Mouse (Mus musculus): ENCODE data around the gene Kat2a. TPM values are rescaled to one million over a fixed set of nuclear protein-coding genes. Genes with fewer than 3 reads are reported as not detected.
"Not testable (repeated sequence)": the region's sequence is repeated elsewhere in the genome, so short reads cannot be mapped to it uniquely, and the experiment has no call there.

Kat2a gene
- total RNA-seq, 2 experiments from 2014 or later = 33.1 to 42.4 TPM

DNA sequence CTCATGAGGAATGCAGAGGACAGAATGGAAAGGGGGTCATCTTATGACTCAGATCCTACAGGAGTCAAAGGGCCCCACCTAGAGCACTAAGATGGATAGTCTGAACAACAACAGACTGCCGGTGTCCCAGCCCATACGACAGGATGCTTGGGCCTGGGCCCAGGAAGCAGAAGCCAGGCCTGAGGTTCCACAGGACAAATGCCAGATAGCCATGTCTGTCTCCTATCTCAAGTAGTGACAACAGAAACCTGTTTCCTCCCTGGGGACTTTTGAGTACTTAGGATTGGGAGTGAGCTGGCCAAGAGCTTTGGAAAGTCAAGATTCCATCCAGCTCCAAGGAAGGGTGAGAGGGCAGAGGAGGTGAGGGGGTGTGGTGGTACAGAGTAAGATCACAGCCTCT lies 40.3 kb downstream of the Kat2a start:
- DNase-seq = no peak

- DNase-seq = no peak
Measured at GRCm38 (mm10) chr11:100671049-100671448, 41.2 kb downstream of the Kat2a start.

- no peak for DNase-seq
Measured at GRCm38 (mm10) chr11:100659806-100660205, 52.5 kb downstream of the Kat2a start.

GRCm38 (mm10) chr11:100656458-100656857 lies 55.8 kb downstream of the Kat2a start:
- DNase-seq = no peak

DNA sequence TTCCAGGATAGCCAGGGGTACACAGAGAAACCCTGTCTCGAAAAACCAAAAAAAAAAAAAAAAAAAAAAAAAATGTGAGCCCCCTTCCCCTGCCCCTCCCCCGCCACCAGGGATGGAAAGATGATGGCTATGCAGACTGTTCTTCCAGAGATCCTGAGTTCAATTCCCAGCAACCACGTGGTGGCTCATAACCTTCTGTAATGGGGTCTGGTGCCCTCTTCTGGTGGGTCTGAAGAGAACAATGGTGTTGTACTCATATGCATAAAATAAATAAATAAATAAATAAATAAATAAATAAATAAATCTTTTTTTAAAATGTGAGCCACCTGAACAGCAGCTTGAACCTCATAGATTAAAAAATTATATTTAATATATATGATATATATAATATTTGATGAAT lies 56.7 kb downstream of the Kat2a start:
- DNase-seq = not testable (repeated sequence)

Other genes starting within 250 kb of the Kat2a start
- 10 to 100 TPM; 35.0 to 36.3 TPM for gene Klhl11, start 239.7 kb downstream of the Kat2a start, total RNA-seq (2021)
- gene Acly, start 184.5 kb downstream of the Kat2a start, total RNA-seq (2021) = 100 to 1,000 TPM; 380 to 552 TPM
- gene Ttc25, start 166.9 kb downstream of the Kat2a start, total RNA-seq (2021) = 1 to 10 TPM; 1.4 to 1.6 TPM
- 10 to 100 TPM; 32.9 to 35.7 TPM for gene Cnp, start 137.6 kb downstream of the Kat2a start, total RNA-seq (2021)
- 10 to 100 TPM; 44.9 to 54.3 TPM for gene Nkiras2, start 93.2 kb downstream of the Kat2a start, total RNA-seq (2021)
- 100 to 1,000 TPM; 212 to 265 TPM for gene Dnajc7, start 92.3 kb downstream of the Kat2a start, total RNA-seq (2021)
- under 1 TPM; 0.42 to 0.67 TPM for gene Zfp385c, start 20.0 kb downstream of the Kat2a start, total RNA-seq (2021)
- gene Dhx58, start 8.2 kb downstream of the Kat2a start, total RNA-seq (2021) = 1 to 10 TPM; 6.0 to 9.4 TPM
- gene Hspb9, start 1.4 kb upstream of the Kat2a start, total RNA-seq (2021) = under 1 TPM in 1 of 2 experiments, not detected in 1; 0.64 TPM
- 100 to 1,000 TPM; 182 to 183 TPM for gene Rab5c, start 25.8 kb upstream of the Kat2a start, total RNA-seq (2021)
- under 1 TPM; 0.12 to 0.15 TPM for gene Kcnh4, start 47.5 kb upstream of the Kat2a start, total RNA-seq (2021)
- not detected for gene Hcrt, start 50.5 kb upstream of the Kat2a start, total RNA-seq (2021)
- gene Ghdc, start 58.5 kb upstream of the Kat2a start, total RNA-seq (2021) = 10 to 100 TPM; 14.1 to 15.7 TPM
- 10 to 100 TPM; 60.7 to 72.7 TPM for gene Stat5b, start 138.3 kb upstream of the Kat2a start, total RNA-seq (2021)
- gene Stat5a, start 146.9 kb upstream of the Kat2a start, total RNA-seq (2021) = 10 to 100 TPM; 37.1 to 52.7 TPM
- gene Stat3, start 227.1 kb upstream of the Kat2a start, total RNA-seq (2021) = 10 to 100 TPM; 68.2 to 75.6 TPM

All from adrenal gland, postnatal 10 days (tissue).